Mouse (Mus musculus) spleen, postnatal 14 days (tissue): ENCODE data around the gene Vgll1.
A peak's percentile ranks its signal among the peaks of the same experiment; 100 is the strongest.

ENCODE experiments used
- DNase-seq, 2 experiments: peaks; one replicate each; pipeline ENCODE4 v3.0.0; 2021 to 2022; ENCODE audit warnings: low spot score in 2 of 2

Vgll1 gene

DNA sequence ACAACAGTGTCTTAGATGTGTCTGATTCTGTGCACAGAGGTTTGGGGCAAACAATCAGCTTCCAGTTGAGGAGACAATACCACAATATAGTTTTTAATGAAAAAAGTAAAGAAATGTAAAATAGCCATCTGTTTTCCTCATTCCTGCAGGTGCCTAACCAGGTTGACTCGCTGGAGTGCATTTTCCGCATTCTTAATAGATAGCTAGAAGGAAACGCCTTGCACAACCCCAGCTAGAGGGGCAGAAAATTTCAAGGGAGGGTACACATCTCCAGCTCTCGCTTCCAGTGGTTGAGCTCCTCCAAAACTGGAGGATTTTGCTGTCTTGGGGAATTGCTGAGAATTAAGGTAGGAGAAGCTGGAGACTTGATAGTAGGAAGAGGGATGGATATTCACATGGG is at the start of gene Vgll1:
TSS of gene Vgll1 (plus strand) at position 301 of the 400 bp plus-strand sequence.
- DNase-seq = no peak

DNA sequence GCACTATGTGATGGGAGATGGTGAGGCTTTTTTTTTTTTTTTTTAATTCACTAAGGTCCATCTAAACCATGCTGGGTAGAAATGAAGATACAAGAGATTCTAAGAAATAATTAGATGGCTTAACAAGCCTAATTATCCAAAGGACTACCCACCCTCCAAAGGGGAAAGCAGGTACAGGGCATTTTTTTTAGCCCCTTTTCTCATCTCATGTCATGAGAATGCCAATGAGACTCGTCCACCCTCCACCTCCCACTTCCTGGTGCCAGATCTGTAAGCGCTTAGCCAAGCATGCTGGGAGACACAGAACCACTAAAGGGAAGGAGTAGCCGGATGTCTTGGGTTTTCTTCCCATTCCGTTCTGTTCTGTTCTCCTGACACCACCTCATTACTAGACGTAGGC is 45.1 kb upstream of the Vgll1 start, which contains the start of gene Brs3:
TSS of gene Brs3 (plus strand) at position 301 of the 400 bp plus-strand sequence.
- no peak for DNase-seq

DNA sequence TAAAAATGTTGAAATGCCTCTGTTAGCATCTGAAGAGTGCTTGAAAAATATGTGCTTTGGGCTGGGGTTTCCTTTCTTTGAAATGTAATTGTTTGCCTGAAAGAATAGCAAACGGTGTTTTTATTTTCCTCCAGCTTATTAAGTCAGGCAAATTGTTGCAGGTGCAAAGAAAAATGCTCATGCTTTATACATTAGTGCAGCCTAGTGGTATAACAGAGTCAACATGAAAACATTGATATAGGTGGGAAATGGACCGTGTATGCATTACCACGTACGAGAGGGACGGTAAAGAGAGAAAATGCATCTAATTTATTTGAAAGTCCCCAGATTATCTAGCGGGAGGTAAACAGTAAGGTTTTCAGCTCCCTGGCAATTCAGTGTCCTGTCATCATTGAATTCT is 44.0 kb upstream of the Vgll1 start:
- no peak for DNase-seq

DNA sequence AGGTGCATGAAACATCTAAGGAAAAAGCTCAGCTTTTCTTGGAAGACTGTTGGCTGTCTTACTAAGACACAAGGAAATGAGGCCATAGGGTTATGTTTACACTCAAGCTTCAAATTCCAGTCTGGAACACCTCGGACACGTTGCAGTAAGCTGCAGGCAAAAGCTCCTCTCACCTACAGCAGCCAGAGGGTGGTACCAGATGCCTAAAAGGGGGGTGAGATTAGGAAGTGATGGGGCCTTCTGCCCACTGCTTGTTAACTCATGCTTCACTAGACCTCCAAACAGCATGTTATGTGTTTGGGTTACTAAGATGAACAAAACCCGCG is 35.1 kb upstream of the Vgll1 start:
- DNase-seq = no peak

DNA sequence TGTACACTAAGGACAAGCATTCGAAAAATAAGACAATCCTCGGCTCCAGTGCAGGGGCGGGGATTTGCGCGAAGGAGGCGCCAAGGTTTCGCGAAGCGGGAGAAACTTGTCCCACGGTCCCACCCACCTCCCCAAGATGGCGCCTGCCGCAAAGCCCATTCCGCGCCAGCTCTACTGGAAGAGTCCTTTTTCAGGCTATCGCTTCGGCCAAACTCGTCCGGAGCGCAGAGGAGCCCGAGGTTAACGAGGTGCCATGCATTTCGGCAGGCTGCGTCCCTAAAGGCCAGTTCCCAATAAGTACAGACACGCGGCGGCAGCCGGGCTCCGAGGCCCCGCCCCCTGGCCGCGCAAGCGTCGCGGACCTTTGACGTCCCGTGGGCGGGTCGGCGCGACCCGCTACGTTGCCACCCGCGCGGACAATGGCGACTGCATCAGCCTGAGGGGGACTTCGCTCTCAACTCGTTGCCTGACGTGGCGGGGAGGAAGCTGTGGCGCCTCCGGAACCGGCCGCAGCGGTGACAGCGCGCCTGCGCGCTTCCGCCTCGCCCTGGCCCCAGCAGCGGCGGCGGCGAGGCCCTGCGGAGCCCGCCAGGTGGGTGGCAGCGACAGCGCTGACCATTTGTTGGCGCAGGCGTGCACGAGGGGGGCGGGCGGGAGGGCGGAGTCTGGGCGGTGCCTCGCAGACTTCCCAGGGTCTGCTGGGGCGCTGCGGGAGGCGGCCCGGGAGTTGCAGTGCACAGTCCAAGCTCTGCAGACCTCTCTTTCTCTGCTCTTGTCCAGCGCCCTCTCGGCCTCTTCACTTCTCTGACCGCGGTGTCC is 34.5 kb upstream of the Vgll1 start, which contains the start of gene Htatsf1:
TSS of gene Htatsf1 (plus strand) at position 410 of the 819 bp plus-strand sequence.
- peak; percentile 43 to 71 for DNase-seq

DNA sequence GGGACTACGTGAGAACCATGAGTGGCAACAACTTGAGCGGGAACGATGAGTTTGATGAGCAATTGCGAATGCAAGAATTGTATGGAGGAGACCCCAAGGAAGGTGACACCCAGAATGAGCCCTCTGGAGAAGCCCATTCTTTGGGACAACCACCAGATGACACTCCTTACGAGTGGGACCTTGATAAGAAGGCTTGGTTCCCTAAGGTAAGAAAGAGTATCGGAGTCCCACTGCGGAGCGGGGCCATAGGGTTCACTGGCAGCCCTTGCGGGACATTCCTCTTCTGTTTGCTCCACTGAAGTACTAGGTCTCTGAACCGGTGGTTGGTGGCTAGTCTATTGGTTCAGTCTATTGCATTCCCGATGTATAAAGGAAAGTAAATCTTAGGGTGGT is 33.9 kb upstream of the Vgll1 start:
- no peak for DNase-seq

DNA sequence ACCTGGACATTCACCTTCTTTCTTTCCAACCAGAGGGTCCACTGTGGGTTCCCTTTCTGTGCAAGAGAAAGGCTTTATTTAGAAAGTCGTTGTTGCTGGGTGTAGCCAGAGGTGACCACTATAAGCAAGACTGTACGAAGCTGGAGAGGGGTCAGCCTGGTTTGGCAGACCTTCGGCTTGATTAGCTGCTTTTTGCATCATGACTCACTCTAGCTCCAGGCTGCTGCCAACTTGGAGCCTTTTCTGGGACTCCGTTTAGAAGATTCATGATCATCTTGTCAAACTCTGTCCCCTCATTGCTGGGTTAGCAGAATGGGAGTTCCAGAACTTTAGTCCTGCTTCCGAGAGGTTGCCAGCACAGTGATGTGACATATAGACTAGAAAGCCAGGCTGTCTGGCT is 6.4 kb upstream of the Vgll1 start:
- DNase-seq = no peak

DNA sequence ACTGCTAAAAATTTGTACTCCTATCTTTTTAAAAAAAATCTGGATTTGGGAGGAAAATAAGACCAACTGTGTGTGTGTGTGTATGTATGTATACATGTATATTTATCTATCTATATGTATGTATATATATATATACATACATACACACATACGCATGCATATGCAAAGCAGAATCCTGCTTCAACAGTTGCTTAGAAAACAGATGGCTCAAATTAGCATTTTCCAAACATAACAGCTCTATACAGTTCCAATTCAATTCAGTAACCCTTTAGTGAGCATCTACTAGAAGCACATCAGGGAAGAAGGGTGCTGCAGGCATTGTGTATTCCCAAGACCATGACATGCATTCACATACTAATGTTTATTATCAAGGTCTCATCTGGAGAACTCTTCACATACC is 15.5 kb downstream of the Vgll1 start:
- no peak for DNase-seq

DNA sequence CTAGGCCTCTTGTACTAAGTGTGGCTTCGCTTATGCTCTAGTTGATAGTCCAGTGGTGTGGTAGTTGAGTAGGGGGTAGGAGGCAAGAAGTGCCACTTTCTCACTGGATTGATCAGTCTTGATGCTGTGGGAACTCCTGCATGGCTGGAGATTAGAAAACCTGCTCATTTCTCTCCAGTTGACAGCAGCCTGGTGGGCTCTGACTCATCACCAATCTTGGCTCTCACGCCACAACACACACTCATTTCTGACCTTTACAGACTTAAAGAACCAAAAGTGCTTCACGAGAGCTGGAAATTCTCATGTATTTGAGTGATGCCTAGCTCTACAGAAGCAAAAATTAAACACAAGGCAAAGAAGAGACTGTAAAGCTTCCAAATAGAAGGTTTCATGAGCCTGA is 19.1 kb downstream of the Vgll1 start:
- DNase-seq = no peak

DNA sequence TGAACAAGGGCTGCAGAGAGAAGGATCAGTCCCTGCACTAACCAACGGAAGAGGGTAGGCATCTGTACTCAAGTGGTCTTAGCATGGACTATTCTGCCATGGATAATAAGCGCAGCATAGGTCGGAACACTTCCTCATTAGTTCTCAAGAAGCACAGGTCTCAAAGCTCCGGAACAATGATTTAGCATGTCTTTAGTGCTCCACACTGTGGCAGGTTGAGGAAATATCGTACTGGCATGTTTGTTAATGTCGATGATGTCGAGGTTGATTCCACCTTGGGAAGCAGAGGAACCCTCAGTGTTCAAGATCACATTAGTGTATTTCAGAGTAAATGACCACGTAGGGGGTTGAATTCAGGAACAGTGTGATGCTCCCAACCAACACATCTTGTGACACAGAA is 30.2 kb downstream of the Vgll1 start:
- DNase-seq = no peak

DNA sequence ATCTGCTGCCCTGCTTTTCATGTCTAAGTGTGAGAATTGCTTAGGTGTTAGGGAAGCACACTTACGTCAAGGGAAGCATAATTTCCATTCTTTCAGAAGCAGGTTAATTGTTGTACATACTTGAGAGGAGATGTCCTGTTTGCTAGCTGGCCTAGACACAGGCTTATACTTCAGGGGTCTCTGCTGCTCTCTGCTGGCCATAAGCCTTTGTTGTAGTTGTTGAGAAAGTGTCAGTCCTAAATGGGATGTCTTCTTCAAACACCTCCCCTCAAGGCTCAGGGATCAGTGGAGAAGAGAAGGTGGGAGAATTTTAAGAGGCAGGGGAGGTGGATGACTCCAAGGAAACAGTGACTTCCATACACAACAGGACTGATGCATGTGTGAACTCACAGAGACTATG is 32.9 kb downstream of the Vgll1 start:
- no peak for DNase-seq

DNA sequence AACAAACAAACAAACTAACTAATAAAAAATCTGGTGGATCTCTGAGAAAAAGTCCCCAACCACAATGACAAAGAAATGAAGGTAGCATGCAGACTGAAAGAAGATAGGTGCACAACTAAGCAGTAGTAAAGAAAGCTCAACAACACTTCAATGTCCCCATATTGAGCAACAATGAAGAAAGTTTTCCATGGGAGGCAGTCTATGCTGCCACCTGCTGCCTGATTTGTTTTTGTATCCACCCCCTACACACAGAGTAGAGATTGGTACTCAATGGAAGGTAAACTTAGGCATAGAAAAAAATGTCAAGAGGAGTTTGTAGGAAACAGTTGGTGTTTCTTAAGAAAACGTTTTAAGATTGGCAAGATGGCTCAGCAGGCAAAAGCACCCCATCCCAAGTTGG is 42.7 kb downstream of the Vgll1 start:
- no peak for DNase-seq

DNA sequence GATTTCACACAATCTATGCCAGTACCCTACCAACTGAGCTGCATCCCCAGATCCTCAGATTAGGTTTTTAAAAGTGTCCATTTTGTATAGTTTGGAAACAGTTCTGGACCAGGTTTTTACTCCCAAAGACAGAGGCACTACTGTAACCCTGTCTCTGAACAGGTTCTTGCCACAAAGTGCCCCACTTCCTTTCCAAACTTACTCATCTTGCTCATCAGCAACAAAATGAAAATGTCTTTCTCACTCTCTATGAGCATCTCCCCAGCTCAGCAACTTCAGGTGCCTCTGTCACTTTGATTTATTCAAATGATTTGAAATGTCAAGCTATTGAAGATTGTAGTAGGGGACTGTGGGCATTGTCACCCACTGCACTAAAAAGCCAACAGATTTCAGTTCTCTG is 49.7 kb downstream of the Vgll1 start:
- no peak for DNase-seq

DNA sequence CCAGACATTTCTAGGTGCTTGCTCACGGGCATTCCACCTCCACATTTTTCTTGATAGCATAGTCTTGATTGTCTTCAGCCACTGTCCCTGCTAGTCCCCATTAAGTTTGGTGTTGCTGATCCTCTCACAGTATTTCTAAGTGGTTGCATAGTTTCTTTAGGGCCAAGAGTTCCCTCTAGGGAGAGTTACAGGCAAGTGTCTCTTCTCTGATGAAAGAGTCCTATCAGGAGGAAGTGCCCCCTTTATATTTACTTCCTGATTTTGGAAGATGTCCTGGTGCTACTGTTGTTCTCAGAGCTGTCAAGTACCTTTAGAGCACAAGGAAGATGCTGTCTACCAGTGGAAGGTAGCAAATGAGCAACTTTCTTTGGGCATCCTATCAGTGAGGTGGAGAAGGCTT is 65.6 kb downstream of the Vgll1 start:
- DNase-seq = no peak
